Mouse (Mus musculus): ENCODE results near the gene Slc25a42.
A peak's percentile ranks its signal among the peaks of the same experiment; 100 is the strongest.

Gene Slc25a42

GRCm38 (mm10) chr8:70212112-70213055 lies at the start of gene Slc25a42:
Slc25a42 (minus strand) TSS chr8:70212305.
- peak; percentile 95 for DNase-seq (ENCODE audit: extremely low read depth, insufficient read length, low spot score)

GRCm38 (mm10) chr8:70259043-70259442 lies 46.9 kb upstream of the Slc25a42 start:
- DNase-seq (ENCODE audit: extremely low read depth, insufficient read length, low spot score), result no peak

GRCm38 (mm10) chr8:70258600-70258999 lies 46.5 kb upstream of the Slc25a42 start:
- no peak for DNase-seq (ENCODE audit: extremely low read depth, insufficient read length, low spot score)

- peak; percentile 9 for DNase-seq (ENCODE audit: extremely low read depth, insufficient read length, low spot score)
Measured at GRCm38 (mm10) chr8:70257456-70257855, 45.4 kb upstream of the Slc25a42 start.

- DNase-seq (ENCODE audit: extremely low read depth, insufficient read length, low spot score), result no peak
Measured at GRCm38 (mm10) chr8:70254628-70255027, 42.5 kb upstream of the Slc25a42 start.

GRCm38 (mm10) chr8:70247841-70248240 lies 35.7 kb upstream of the Slc25a42 start:
- no peak for DNase-seq (ENCODE audit: extremely low read depth, insufficient read length, low spot score)

GRCm38 (mm10) chr8:70246622-70247021 lies 34.5 kb upstream of the Slc25a42 start:
- no peak for DNase-seq (ENCODE audit: extremely low read depth, insufficient read length, low spot score)

GRCm38 (mm10) chr8:70240642-70241041 lies 28.5 kb upstream of the Slc25a42 start:
- no peak for DNase-seq (ENCODE audit: extremely low read depth, insufficient read length, low spot score)

- no peak for DNase-seq (ENCODE audit: extremely low read depth, insufficient read length, low spot score)
Measured at GRCm38 (mm10) chr8:70237842-70238241, 25.7 kb upstream of the Slc25a42 start.

GRCm38 (mm10) chr8:70234781-70235128 lies 22.6 kb upstream of the Slc25a42 start:
- DNase-seq (ENCODE audit: extremely low read depth, insufficient read length, low spot score), result no peak

GRCm38 (mm10) chr8:70234080-70234780 lies 22.1 kb upstream of the Slc25a42 start, which contains the start of the genes Sugp2 and Armc6:
Sugp2 (plus strand) TSS chr8:70234226.
Armc6 (minus strand) TSS chr8:70234466.
- peak; percentile 97 for DNase-seq (ENCODE audit: extremely low read depth, insufficient read length, low spot score)

- no peak for DNase-seq (ENCODE audit: extremely low read depth, insufficient read length, low spot score)
Measured at GRCm38 (mm10) chr8:70233606-70234005, 21.5 kb upstream of the Slc25a42 start.

- no peak for DNase-seq (ENCODE audit: extremely low read depth, insufficient read length, low spot score)
Measured at GRCm38 (mm10) chr8:70230837-70231236, 18.7 kb upstream of the Slc25a42 start.

- no peak for DNase-seq (ENCODE audit: extremely low read depth, insufficient read length, low spot score)
Measured at GRCm38 (mm10) chr8:70227997-70228396, 15.9 kb upstream of the Slc25a42 start.

GRCm38 (mm10) chr8:70223341-70223740 lies 11.2 kb upstream of the Slc25a42 start:
- DNase-seq (ENCODE audit: extremely low read depth, insufficient read length, low spot score), result no peak

- no peak for DNase-seq (ENCODE audit: extremely low read depth, insufficient read length, low spot score)
Measured at GRCm38 (mm10) chr8:70222041-70222440, 9.9 kb upstream of the Slc25a42 start.

GRCm38 (mm10) chr8:70220911-70221310 lies 8.8 kb upstream of the Slc25a42 start:
- no peak for DNase-seq (ENCODE audit: extremely low read depth, insufficient read length, low spot score)

- DNase-seq (ENCODE audit: extremely low read depth, insufficient read length, low spot score), result no peak
Measured at GRCm38 (mm10) chr8:70220236-70220840, 8.2 kb upstream of the Slc25a42 start.

- no peak for DNase-seq (ENCODE audit: extremely low read depth, insufficient read length, low spot score)
Measured at GRCm38 (mm10) chr8:70219107-70219684, 7.1 kb upstream of the Slc25a42 start.

GRCm38 (mm10) chr8:70217441-70217840 lies 5.3 kb upstream of the Slc25a42 start:
- DNase-seq (ENCODE audit: extremely low read depth, insufficient read length, low spot score), result no peak

GRCm38 (mm10) chr8:70216566-70216965 lies 4.5 kb upstream of the Slc25a42 start:
- peak; percentile 69 for DNase-seq (ENCODE audit: extremely low read depth, insufficient read length, low spot score)
